Mouse (Mus musculus) intestine, embryonic 14.5 days (tissue): ENCODE results near the gene Cadm4. TPM values are rescaled to one million over a fixed set of nuclear protein-coding genes. Genes with fewer than 3 reads are reported as not detected.

Experiments
- ATAC-seq: fragments of 200-750 bp; cut with Nextera tagmentation; replicated peaks from 2 replicates; pipeline ENCODE4 v1.8.0; 2017; ENCODE audit warnings: low read depth, moderate number of reproducible peaks, moderate TSS enrichment, moderate library complexity; ENCODE audit not compliant: low FRiP score, low TSS enrichment
- DNase-seq: peaks from one replicate; pipeline ENCODE4 v3.0.0-alpha.2; 2018; ENCODE audit warnings: low spot score
- H3K27ac ChIP-seq: fragments of 300-500 bp; sonication (generic); 2 replicates; pipeline ENCODE4 v1.5.1; 2014; ENCODE audit warnings: low read depth, mild to moderate bottlenecking, control low read depth
- H3K27me3 ChIP-seq: fragments of 300-500 bp; sonication (generic); replicated peaks from 2 replicates; pipeline ENCODE4 v1.6.1; 2014; ENCODE audit warnings: low read length, control low read depth; ENCODE audit not compliant: control insufficient read depth, insufficient read depth
- H3K36me3 ChIP-seq: fragments of 300-500 bp; sonication (generic); 2 replicates; pipeline ENCODE4 v1.6.1; 2014; ENCODE audit warnings: low read length, control low read depth; ENCODE audit not compliant: control insufficient read depth, insufficient read depth
- H3K4me1 ChIP-seq: fragments of 300-500 bp; sonication (generic); replicated peaks from 2 replicates; pipeline ENCODE4 v1.6.1; 2014; ENCODE audit warnings: low read length, control low read depth, mixed read lengths; ENCODE audit not compliant: control insufficient read depth, insufficient read depth
- H3K4me2 ChIP-seq: fragments of 300-500 bp; sonication (generic); 2 replicates; pipeline ENCODE4 v1.6.1; 2014; ENCODE audit warnings: low read length
- H3K4me3 ChIP-seq: fragments of 300-500 bp; sonication (generic); 2 replicates; pipeline ENCODE4 v1.5.1; 2014; ENCODE audit warnings: low read depth, low read length, control low read depth, mixed read lengths
- H3K9ac ChIP-seq: fragments of 300-500 bp; sonication (generic); 2 replicates; pipeline ENCODE4 v1.6.1; 2014; ENCODE audit warnings: mild to moderate bottlenecking, low read length
- H3K9me3 ChIP-seq: fragments of 300-500 bp; sonication (generic); 2 replicates; pipeline ENCODE4 v1.6.1; 2016; ENCODE audit warnings: low read length, control low read depth; ENCODE audit not compliant: control insufficient read depth
- WGBS: fragments of 180-500 bp; shearing (Covaris S2); extraction: QIAGEN DNeasy Blood & Tissue Kit; methylation state at CpG from one replicate; pipeline ENCODE4 v1.1.7; 2014; 5-methylcytosine and 5-hydroxymethylcytosine counted together
- polyA plus RNA-seq: library from polyadenylated mRNA; unstranded; fragments of >200 nt; fragmentation: Nextera tagmentation; extraction: Ambion mirVana; gene quantifications from 2 replicates; pipeline ENCODE4 v1.2.1, GENCODE M21; 2014

The Cadm4 gene
- polyA plus RNA-seq, 1 experiment from 2014 or later: 0.64 TPM

DNA sequence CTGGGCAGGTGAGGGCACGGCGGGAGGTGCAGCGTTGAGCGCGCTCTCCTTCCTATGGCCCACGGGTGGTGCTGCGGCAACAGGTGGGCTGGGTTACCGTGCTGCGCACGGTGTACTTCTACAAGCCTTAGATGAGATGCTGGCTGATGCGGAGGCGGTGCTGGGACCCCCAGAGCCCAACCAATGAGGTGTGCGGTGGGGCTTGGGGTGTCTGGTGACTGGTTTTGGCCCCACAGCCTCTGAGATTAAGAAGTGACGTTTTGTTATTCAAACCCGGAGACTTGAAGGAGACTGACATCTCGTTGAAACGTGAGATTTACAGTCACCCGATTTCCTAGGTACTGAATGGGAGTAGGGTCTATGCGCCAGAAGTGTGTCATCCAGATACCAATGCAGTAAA, 52.5 kb downstream of the Cadm4 start:
- Histone ChIP-seq H3K4me2 (no peak overlapping the region), H3K36me3 (peaks cover 16% of the 10 kb centered on the region), H3K27ac (no peak overlapping the region), H3K4me3 (no peak overlapping the region), H3K9ac (no peak overlapping the region), H3K9me3 (no peaks in the 10 kb centered on the region), H3K27me3 (0 out of 2 replicates have a peak, but pooled peaks cover 3% of the 10 kb centered on the region), H3K4me1 (peaks cover 13% of the 10 kb centered on the region)
- ATAC-seq (no peak), DNase-seq (no peak)
- 46% methylated on average over 19 of the region's 19 CpGs for WGBS

DNA sequence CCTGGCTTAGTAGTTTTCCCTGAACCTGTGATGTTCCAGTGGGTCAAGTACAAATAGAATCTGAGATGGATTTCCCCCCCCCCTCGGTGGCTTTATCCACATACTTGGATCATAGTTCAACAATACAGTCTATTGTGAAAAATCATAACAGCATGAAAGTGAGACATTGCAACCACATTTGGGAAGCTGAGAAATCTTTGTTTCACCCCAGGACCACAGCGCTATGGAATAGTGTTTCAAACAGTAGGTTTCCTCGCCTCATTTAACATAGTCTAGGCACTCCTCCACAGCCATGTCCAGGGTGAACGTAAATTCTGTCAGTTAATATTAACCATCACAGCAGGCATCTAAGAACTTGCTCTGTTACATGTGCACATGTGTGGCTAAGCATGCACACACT, 55.3 kb downstream of the Cadm4 start:
- no peak for ATAC-seq
- 83% methylated on average over 4 of the region's 4 CpGs for WGBS

DNA sequence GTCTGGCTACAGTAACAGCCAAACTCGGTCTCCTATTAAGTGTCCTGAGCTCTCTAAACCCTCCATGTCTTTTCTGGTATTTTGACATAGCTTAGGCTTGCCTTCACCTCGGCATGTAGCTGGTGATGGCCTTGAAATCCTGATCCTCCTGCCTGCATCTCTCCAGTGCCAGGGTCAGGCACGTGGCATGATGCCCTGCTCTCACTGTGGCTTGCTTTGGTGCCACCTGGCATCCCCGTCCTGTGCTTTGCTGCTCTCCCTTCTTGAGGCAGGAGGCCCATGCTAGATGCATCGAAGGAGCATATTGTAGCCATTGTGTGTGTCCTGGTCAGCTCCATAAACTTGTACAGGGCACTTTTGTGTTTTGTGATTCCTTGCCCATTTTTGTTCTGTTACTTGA, 55.8 kb downstream of the Cadm4 start:
- Histone ChIP-seq H3K4me2 (no peak overlapping the region), H3K4me3 (no peak overlapping the region), H3K27ac (no peak overlapping the region), H3K9ac (no peak overlapping the region), H3K4me1 (no peaks in the 10 kb centered on the region), H3K9me3 (no peaks in the 10 kb centered on the region), H3K27me3 (0 out of 2 replicates have a peak, but pooled peaks cover 3% of the 10 kb centered on the region), H3K36me3 (peaks cover 16% of the 10 kb centered on the region)
- 80% methylated on average over 5 of the region's 5 CpGs for WGBS
- DNase-seq (no peak), ATAC-seq (no peak)

More for the DNA sequence above, 55.3 kb downstream of the Cadm4 start:
- H3K4me1 ChIP-seq: peaks cover 4% of the 10 kb centered on the region
- no peak overlapping the region for H3K9ac ChIP-seq
- no peak overlapping the region for H3K4me2 ChIP-seq
- no peak overlapping the region for H3K4me3 ChIP-seq
- no peaks in the 10 kb centered on the region for H3K9me3 ChIP-seq
- H3K36me3 ChIP-seq: peaks cover 16% of the 10 kb centered on the region
- H3K27me3 ChIP-seq: 0 out of 2 replicates have a peak, but pooled peaks cover 3% of the 10 kb centered on the region
- no peak overlapping the region for H3K27ac ChIP-seq
- DNase-seq: no peak

DNA sequence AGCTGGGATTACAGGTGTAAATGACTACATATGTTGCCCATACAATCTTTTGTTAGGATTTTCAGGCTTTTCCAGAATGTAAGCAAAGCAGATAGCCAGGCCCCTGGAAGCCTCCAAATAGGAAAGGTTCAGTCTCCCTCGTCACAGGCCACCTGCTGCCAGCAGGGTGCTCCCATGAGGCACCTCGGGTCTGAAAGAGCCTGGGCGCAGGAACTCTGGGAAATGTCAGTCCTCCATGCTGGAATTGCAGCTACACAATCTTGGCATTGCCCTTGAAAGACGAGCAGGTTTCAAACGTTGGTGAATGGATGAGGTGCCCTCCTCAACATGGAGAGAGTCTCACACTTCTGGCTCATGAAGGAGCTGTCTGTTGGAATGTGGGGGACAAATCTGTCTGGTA, 56.3 kb downstream of the Cadm4 start:
- Histone ChIP-seq H3K36me3 (peaks cover 14% of the 10 kb centered on the region), H3K4me1 (no peaks in the 10 kb centered on the region), H3K4me3 (no peak overlapping the region), H3K9ac (no peak overlapping the region), H3K4me2 (no peak overlapping the region), H3K27me3 (0 out of 2 replicates have a peak, but pooled peaks cover 3% of the 10 kb centered on the region), H3K27ac (no peak overlapping the region), H3K9me3 (no peaks in the 10 kb centered on the region)
- 44% methylated on average over 5 of the region's 5 CpGs for WGBS
- DNase-seq (no peak), ATAC-seq (no peak)

DNA sequence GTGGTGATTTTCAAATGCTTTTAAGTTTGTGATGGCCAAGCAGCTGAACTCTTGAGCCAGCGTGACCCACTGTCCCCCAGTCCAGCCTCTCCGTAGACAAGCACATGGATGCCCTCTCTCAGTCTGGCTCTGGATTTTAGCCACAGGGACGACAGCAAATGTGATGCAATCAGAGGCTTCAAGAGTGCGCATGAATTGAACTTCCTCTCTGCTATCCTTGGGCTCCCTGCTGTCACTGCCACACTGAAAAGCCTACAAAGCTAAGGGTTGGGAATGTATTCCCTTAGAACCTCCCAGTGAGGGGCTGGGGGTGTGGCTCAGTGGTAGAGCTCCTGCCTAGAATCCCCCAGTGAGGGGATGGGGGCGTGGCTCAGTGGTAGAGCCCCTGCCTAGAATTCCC, 56.9 kb downstream of the Cadm4 start:
- Histone ChIP-seq H3K27me3 (no peaks in the 10 kb centered on the region), H3K9me3 (no peaks in the 10 kb centered on the region), H3K9ac (no peak overlapping the region), H3K4me3 (no peak overlapping the region), H3K4me2 (no peak overlapping the region), H3K36me3 (peaks cover 9% of the 10 kb centered on the region), H3K4me1 (no peaks in the 10 kb centered on the region), H3K27ac (no peak overlapping the region)
- DNase-seq (no peak), ATAC-seq (no peak)
- WGBS: 86% methylated on average over 5 of the region's 5 CpGs

DNA sequence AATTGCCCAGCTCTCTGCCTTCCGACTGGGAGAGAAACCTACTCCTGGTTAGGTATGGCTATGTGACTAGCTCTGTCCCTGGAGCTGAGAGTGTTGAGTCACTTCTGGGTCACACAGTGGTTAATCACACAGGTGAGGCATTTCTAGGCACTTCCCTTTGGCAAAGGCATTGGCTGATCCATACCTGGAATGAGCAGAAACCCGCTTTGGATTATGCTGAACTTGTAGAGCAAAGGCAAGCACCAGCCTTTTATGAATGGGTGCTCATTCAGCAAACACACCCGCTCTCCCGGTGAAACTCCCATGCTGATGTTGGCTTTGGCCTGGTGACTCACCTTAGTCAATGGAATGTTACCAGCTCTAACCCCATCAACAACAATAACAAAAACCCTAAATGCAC, 57.9 kb downstream of the Cadm4 start:
- ATAC-seq: no peak
- no peak overlapping the region for H3K27ac ChIP-seq
- WGBS: 89% methylated on average over 4 of the region's 4 CpGs

DNA sequence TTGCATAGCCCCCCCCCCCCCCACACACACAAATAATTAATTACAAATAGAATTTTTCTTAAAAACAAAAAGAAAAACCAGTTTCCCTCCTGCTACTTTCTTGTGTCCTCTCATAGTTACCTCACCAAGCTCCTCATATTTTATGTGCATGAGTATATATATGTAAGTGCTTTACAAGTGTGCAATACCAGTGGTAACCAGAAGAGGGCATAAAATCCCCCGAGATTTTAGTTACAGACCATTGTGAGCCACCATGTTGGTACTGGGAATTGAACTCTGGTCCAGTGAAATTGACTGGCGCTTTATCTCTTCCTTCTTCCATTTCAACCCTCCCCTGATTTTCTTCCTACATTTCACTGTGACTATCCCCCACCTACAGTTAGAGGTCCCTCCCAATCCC, 62.7 kb downstream of the Cadm4 start:
- H3K4me3 ChIP-seq: no peak overlapping the region
- H3K9me3 ChIP-seq: no peaks in the 10 kb centered on the region
- no peaks in the 10 kb centered on the region for H3K27me3 ChIP-seq
- 84% methylated on average over 2 of the region's 2 CpGs for whole genome bisulfite sequencing
- H3K27ac ChIP-seq: no peak overlapping the region
- H3K4me1 ChIP-seq: peaks cover 11% of the 10 kb centered on the region
- H3K9ac ChIP-seq: no peak overlapping the region
- ATAC-seq: no peak
- peaks cover 14% of the 10 kb centered on the region for H3K36me3 ChIP-seq
- no peak overlapping the region for H3K4me2 ChIP-seq
- no peak for DNase-seq

More for the DNA sequence above, 57.9 kb downstream of the Cadm4 start:
- Histone ChIP-seq H3K36me3 (no peaks in the 10 kb centered on the region; the same call in 1 of the 2 replicates), H3K4me2 (no peak overlapping the region), H3K9me3 (no peaks in the 10 kb centered on the region), H3K4me3 (no peak overlapping the region), H3K9ac (no peak overlapping the region), H3K4me1 (no peaks in the 10 kb centered on the region), H3K27me3 (no peaks in the 10 kb centered on the region)
- no peak for DNase-seq

DNA sequence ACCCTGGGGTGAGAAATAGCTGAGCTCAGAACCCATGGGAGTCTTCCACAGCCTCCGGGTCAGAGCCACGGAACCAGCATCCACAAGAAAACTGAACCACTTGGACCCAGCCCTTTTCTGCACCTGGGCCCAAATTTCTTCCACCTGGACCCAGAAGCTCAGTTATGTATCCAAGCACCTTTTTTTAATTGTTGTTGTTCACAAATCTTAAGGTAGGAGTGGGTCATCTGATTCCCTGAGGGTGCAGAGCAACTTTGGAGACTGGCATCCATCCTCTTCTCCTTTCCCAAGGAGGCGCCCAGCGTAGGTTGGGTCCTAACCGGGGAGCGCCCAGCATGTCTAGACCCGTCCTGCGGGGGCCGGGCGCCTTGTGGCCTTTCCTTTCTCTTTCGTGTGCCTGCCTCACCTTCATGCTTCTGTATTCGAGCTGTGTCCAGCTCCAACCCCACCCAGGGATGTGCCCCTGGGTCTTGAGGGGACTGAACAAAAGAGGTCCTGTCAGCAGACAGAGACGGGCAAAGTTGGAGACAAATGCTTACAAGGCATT, 64.3 kb downstream of the Cadm4 start, which contains the start of the genes Pinlyp and Xrcc1:
Pinlyp (minus strand) TSS at position 51 of the 547 bp plus-strand sequence.
Xrcc1 (plus strand) TSS at position 222 of the 547 bp plus-strand sequence.
- Histone ChIP-seq H3K9me3 (no peaks in the 10 kb centered on the region), H3K27me3 (no peaks in the 10 kb centered on the region), H3K4me3 (peak within 1 kb of the TSS; percentile 68), H3K27ac (peak within 1 kb of the TSS; percentile 74), H3K4me1 (peaks cover 11% of the 10 kb centered on the region), H3K9ac (peak within 1 kb of the TSS; percentile 69), H3K36me3 (peaks cover 27% of the 10 kb centered on the region), H3K4me2 (peak within 1 kb of the TSS; percentile 78)
- no peak for ATAC-seq
- DNase-seq: peak; percentile 57
- WGBS: 30% methylated on average over 13 of the region's 13 CpGs
